Mouse (Mus musculus): Measurements from ENCODE around the gene Rsf1. TPM values are rescaled to one million over a fixed set of nuclear protein-coding genes. Genes with fewer than 3 reads are reported as not detected.

Rsf1 gene
- 3.6 TPM for polyA plus RNA-seq (2012; fragmentation: generic; extraction: Trizol)
- long read RNA-seq, experiment 1, partial matches to known transcripts, result 13 of 14 reads
- long read RNA-seq, experiment 1, other reads (novel, unspliced or antisense), result 1 of 14 reads
- long read RNA-seq, experiment 2, full-length matches to known transcripts, result 1 of 31 reads
- long read RNA-seq, experiment 2, partial matches to known transcripts, result 27 of 31 reads
- long read RNA-seq, experiment 2, other reads (novel, unspliced or antisense), result 3 of 31 reads

- TF ChIP-seq USF1 (IDR thresholded peaks at IDR 0.05; ENCODE audit: low read depth) (no peak), CTCF (IDR thresholded peaks at IDR 0.05; ENCODE audit: control insufficient read depth, insufficient read depth, insufficient read length) (peak; percentile 76)
- H3K79me2 ChIP-seq (ENCODE audit: control insufficient read depth, insufficient read depth), result peaks cover 45% of the 10 kb centered on the region
- no peaks in the 10 kb centered on the region for H3K36me3 ChIP-seq (ENCODE audit: control insufficient read depth, insufficient read depth)
- H3ac ChIP-seq (ENCODE audit: control insufficient read depth, insufficient read length, low read depth), result peak within 1 kb of the TSS; percentile 88
- H3K27me3 ChIP-seq (ENCODE audit: control insufficient read depth, insufficient read depth, insufficient read length), result no peaks in the 10 kb centered on the region
- peak within 1 kb of the TSS; percentile 82 for H3K4me3 ChIP-seq (ENCODE audit: insufficient read depth, poor library complexity, severe bottlenecking)
- H3K79me3 ChIP-seq (ENCODE audit: low read depth), result peaks cover 25% of the 10 kb centered on the region
These were observed at the start of gene Rsf1, which contains the start of gene Aamdc for GRCm38 (mm10) chr7:97579067-97579975. Gene Rsf1, plus strand, starts transcription at chr7:97579889. Gene Aamdc, minus strand, starts transcription at chr7:97579497.

- H3K79me2 ChIP-seq (ENCODE audit: control insufficient read depth, insufficient read depth), result no peaks in the 10 kb centered on the region
- TF ChIP-seq MAX (IDR thresholded peaks at IDR 0.05) (no peak), CEBPB (IDR thresholded peaks at IDR 0.05; ENCODE audit: low read depth) (no peak), USF1 (IDR thresholded peaks at IDR 0.05; ENCODE audit: low read depth) (no peak), FOSL1 (IDR thresholded peaks at IDR 0.05; ENCODE audit: insufficient read depth, low read length, poor library complexity, severe bottlenecking) (no peak)
- no peaks in the 10 kb centered on the region for H3K79me3 ChIP-seq (ENCODE audit: low read depth)
- peaks cover 14% of the 10 kb centered on the region for H3K36me3 ChIP-seq (ENCODE audit: control insufficient read depth, insufficient read depth)
- H3ac ChIP-seq (ENCODE audit: control insufficient read depth, insufficient read length, low read depth), result no peak overlapping the region
- no peaks in the 10 kb centered on the region for H3K27me3 ChIP-seq (ENCODE audit: control insufficient read depth, insufficient read depth, insufficient read length)
- H3K4me3 ChIP-seq (ENCODE audit: insufficient read depth, poor library complexity, severe bottlenecking), result no peak overlapping the region
These were observed 44.2 kb upstream of the Rsf1 start for GRCm38 (mm10) chr7:97535531-97535930.

GRCm38 (mm10) chr7:97536571-97536970, 43.1 kb upstream of the Rsf1 start:
- no peak overlapping the region for H3K4me3 ChIP-seq (ENCODE audit: insufficient read depth, poor library complexity, severe bottlenecking)
- no peaks in the 10 kb centered on the region for H3K79me2 ChIP-seq (ENCODE audit: control insufficient read depth, insufficient read depth)
- H3K36me3 ChIP-seq (ENCODE audit: control insufficient read depth, insufficient read depth), result peaks cover 13% of the 10 kb centered on the region
- H3ac ChIP-seq (ENCODE audit: control insufficient read depth, insufficient read length, low read depth), result no peak overlapping the region
- TF ChIP-seq MYOG (IDR thresholded peaks at IDR 0.05; ENCODE audit: control insufficient read depth, extremely low read depth, insufficient read length) (no peak), MYOD1 (IDR thresholded peaks at IDR 0.05; ENCODE audit: control insufficient read depth, insufficient read length, low read depth) (no peak), CEBPB (IDR thresholded peaks at IDR 0.05; ENCODE audit: low read depth) (no peak), MAX (IDR thresholded peaks at IDR 0.05) (no peak), USF1 (IDR thresholded peaks at IDR 0.05; ENCODE audit: low read depth) (no peak), FOSL1 (IDR thresholded peaks at IDR 0.05; ENCODE audit: insufficient read depth, low read length, poor library complexity, severe bottlenecking) (no peak), CTCF (IDR thresholded peaks at IDR 0.05; ENCODE audit: control insufficient read depth, insufficient read depth, insufficient read length) (no peak)
- H3K79me3 ChIP-seq (ENCODE audit: low read depth), result no peaks in the 10 kb centered on the region
- no peaks in the 10 kb centered on the region for H3K27me3 ChIP-seq (ENCODE audit: control insufficient read depth, insufficient read depth, insufficient read length)

GRCm38 (mm10) chr7:97546462-97546861, 33.2 kb upstream of the Rsf1 start:
- H3K79me2 ChIP-seq (ENCODE audit: control insufficient read depth, insufficient read depth), result no peaks in the 10 kb centered on the region
- H3K27me3 ChIP-seq (ENCODE audit: control insufficient read depth, insufficient read depth, insufficient read length), result no peaks in the 10 kb centered on the region
- H3K79me3 ChIP-seq (ENCODE audit: low read depth), result no peaks in the 10 kb centered on the region
- H3K36me3 ChIP-seq (ENCODE audit: control insufficient read depth, insufficient read depth), result no peaks in the 10 kb centered on the region
- no peak overlapping the region for H3ac ChIP-seq (ENCODE audit: control insufficient read depth, insufficient read length, low read depth)
- H3K4me3 ChIP-seq (ENCODE audit: insufficient read depth, poor library complexity, severe bottlenecking), result no peak overlapping the region
- no peak for TF ChIP-seq CEBPB (IDR thresholded peaks at IDR 0.05; ENCODE audit: low read depth)
- TF ChIP-seq FOSL1 (IDR thresholded peaks at IDR 0.05; ENCODE audit: insufficient read depth, low read length, poor library complexity, severe bottlenecking), result no peak
- TF ChIP-seq CTCF (IDR thresholded peaks at IDR 0.05; ENCODE audit: control insufficient read depth, insufficient read depth, insufficient read length), result no peak
- TF ChIP-seq USF1 (IDR thresholded peaks at IDR 0.05; ENCODE audit: low read depth), result no peak
- TF ChIP-seq MYOD1 (IDR thresholded peaks at IDR 0.05; ENCODE audit: control insufficient read depth, insufficient read length, low read depth), result no peak
- TF ChIP-seq MYOG (IDR thresholded peaks at IDR 0.05; ENCODE audit: control insufficient read depth, extremely low read depth, insufficient read length), result no peak
- TF ChIP-seq MAX (IDR thresholded peaks at IDR 0.05), result no peak

GRCm38 (mm10) chr7:97549301-97549700, 30.4 kb upstream of the Rsf1 start:
- Histone ChIP-seq H3K4me3 (ENCODE audit: insufficient read depth, poor library complexity, severe bottlenecking) (no peak overlapping the region), H3K79me2 (ENCODE audit: control insufficient read depth, insufficient read depth) (no peaks in the 10 kb centered on the region), H3K79me3 (ENCODE audit: low read depth) (no peaks in the 10 kb centered on the region), H3K36me3 (ENCODE audit: control insufficient read depth, insufficient read depth) (no peaks in the 10 kb centered on the region), H3ac (ENCODE audit: control insufficient read depth, insufficient read length, low read depth) (no peak overlapping the region), H3K27me3 (ENCODE audit: control insufficient read depth, insufficient read depth, insufficient read length) (no peaks in the 10 kb centered on the region)
- TF ChIP-seq FOSL1 (IDR thresholded peaks at IDR 0.05; ENCODE audit: insufficient read depth, low read length, poor library complexity, severe bottlenecking) (no peak), CEBPB (IDR thresholded peaks at IDR 0.05; ENCODE audit: low read depth) (no peak)

- no peak overlapping the region for H3ac ChIP-seq (ENCODE audit: control insufficient read depth, insufficient read length, low read depth)
- H3K79me2 ChIP-seq (ENCODE audit: control insufficient read depth, insufficient read depth), result no peaks in the 10 kb centered on the region
- no peak for TF ChIP-seq MYOG (IDR thresholded peaks at IDR 0.05; ENCODE audit: control insufficient read depth, extremely low read depth, insufficient read length)
- no peak for TF ChIP-seq MYOD1 (IDR thresholded peaks at IDR 0.05; ENCODE audit: control insufficient read depth, insufficient read length, low read depth)
- no peak for TF ChIP-seq MAX (IDR thresholded peaks at IDR 0.05)
- no peak for TF ChIP-seq CTCF (IDR thresholded peaks at IDR 0.05; ENCODE audit: control insufficient read depth, insufficient read depth, insufficient read length)
- TF ChIP-seq CEBPB (IDR thresholded peaks at IDR 0.05; ENCODE audit: low read depth), result no peak
- TF ChIP-seq USF1 (IDR thresholded peaks at IDR 0.05; ENCODE audit: low read depth), result no peak
- no peak for TF ChIP-seq FOSL1 (IDR thresholded peaks at IDR 0.05; ENCODE audit: insufficient read depth, low read length, poor library complexity, severe bottlenecking)
- no peaks in the 10 kb centered on the region for H3K27me3 ChIP-seq (ENCODE audit: control insufficient read depth, insufficient read depth, insufficient read length)
- H3K4me3 ChIP-seq (ENCODE audit: insufficient read depth, poor library complexity, severe bottlenecking), result no peak overlapping the region
- H3K79me3 ChIP-seq (ENCODE audit: low read depth), result no peaks in the 10 kb centered on the region
- H3K36me3 ChIP-seq (ENCODE audit: control insufficient read depth, insufficient read depth), result no peaks in the 10 kb centered on the region
These were observed 29.0 kb upstream of the Rsf1 start for GRCm38 (mm10) chr7:97550673-97551072.
